Mouse (Mus musculus): ENCODE measurements around the gene Eid1. TPM values are rescaled to one million over a fixed set of nuclear protein-coding genes. Genes with fewer than 3 reads are reported as not detected.
A peak's percentile ranks its signal among the peaks of the same experiment; 100 is the strongest.

Eid1 gene
- total RNA-seq, 1 experiment from 2014 or later: 228 TPM

GRCm38 (mm10) chr2:125706510-125706921 lies 33.6 kb downstream of the Eid1 start:
- no peak for ATAC-seq (replicated peaks in 1 of 2; ENCODE audit: insufficient read depth in 1 of 2, low FRiP score in 2 of 2, low TSS enrichment in 1 of 2, low read depth in 1 of 2, poor library complexity in 2 of 2, severe bottlenecking in 2 of 2)

- no peak for ATAC-seq (replicated peaks in 1 of 2; ENCODE audit: insufficient read depth in 1 of 2, low FRiP score in 2 of 2, low TSS enrichment in 1 of 2, low read depth in 1 of 2, poor library complexity in 2 of 2, severe bottlenecking in 2 of 2)
Measured at GRCm38 (mm10) chr2:125716599-125716998, 43.7 kb downstream of the Eid1 start.

GRCm38 (mm10) chr2:125723086-125723407 lies 50.2 kb downstream of the Eid1 start:
- peak in 1 of 2 experiments; percentile 6; a peak in 1 of 4 replicates for ATAC-seq (replicated peaks in 1 of 2; ENCODE audit: insufficient read depth in 1 of 2, low FRiP score in 2 of 2, low TSS enrichment in 1 of 2, low read depth in 1 of 2, poor library complexity in 2 of 2, severe bottlenecking in 2 of 2)

GRCm38 (mm10) chr2:125723408-125724085 lies 50.7 kb downstream of the Eid1 start:
- ATAC-seq (replicated peaks in 1 of 2; ENCODE audit: insufficient read depth in 1 of 2, low FRiP score in 2 of 2, low TSS enrichment in 1 of 2, low read depth in 1 of 2, poor library complexity in 2 of 2, severe bottlenecking in 2 of 2): peak; percentile 56 to 61; a peak in 3 of 4 replicates

- ATAC-seq (replicated peaks in 1 of 2; ENCODE audit: insufficient read depth in 1 of 2, low FRiP score in 2 of 2, low TSS enrichment in 1 of 2, low read depth in 1 of 2, poor library complexity in 2 of 2, severe bottlenecking in 2 of 2): no peak; a peak in 1 of 4 replicates
Measured at GRCm38 (mm10) chr2:125724086-125724430, 51.2 kb downstream of the Eid1 start, which contains the start of gene Shc4. Gene Shc4, minus strand, starts transcription at chr2:125724148.

Other genes with a start within 250 kb of the Eid1 start
- not detected in 2 replicates for gene Gm9913, start 168.0 kb upstream of the Eid1 start, total RNA-seq (2017)
- 0.99 and 1.4 TPM in 2 replicates for gene Fbn1, start 165.1 kb upstream of the Eid1 start, total RNA-seq (2017)
- 19.8 and 20.1 TPM in 2 replicates for gene Cep152, start 48.0 kb upstream of the Eid1 start, total RNA-seq (2017)
- 1.5 and 3.0 TPM in 2 replicates for gene Shc4, start 51.1 kb downstream of the Eid1 start, total RNA-seq (2017)
- gene Secisbp2l, start 109.8 kb downstream of the Eid1 start, total RNA-seq (2017): 24.8 and 25.1 TPM in 2 replicates
- 38.5 and 53.4 TPM in 2 replicates for gene Galk2, start 186.0 kb downstream of the Eid1 start, total RNA-seq (2017)
- 193 and 208 TPM in 2 replicates for gene Cops2, start 186.0 kb downstream of the Eid1 start, total RNA-seq (2017)

All from hematopoietic stem cell, adult 5-6 weeks (primary cell).